Mouse (Mus musculus): ENCODE results near the gene Gars.

Gene Gars

DNA sequence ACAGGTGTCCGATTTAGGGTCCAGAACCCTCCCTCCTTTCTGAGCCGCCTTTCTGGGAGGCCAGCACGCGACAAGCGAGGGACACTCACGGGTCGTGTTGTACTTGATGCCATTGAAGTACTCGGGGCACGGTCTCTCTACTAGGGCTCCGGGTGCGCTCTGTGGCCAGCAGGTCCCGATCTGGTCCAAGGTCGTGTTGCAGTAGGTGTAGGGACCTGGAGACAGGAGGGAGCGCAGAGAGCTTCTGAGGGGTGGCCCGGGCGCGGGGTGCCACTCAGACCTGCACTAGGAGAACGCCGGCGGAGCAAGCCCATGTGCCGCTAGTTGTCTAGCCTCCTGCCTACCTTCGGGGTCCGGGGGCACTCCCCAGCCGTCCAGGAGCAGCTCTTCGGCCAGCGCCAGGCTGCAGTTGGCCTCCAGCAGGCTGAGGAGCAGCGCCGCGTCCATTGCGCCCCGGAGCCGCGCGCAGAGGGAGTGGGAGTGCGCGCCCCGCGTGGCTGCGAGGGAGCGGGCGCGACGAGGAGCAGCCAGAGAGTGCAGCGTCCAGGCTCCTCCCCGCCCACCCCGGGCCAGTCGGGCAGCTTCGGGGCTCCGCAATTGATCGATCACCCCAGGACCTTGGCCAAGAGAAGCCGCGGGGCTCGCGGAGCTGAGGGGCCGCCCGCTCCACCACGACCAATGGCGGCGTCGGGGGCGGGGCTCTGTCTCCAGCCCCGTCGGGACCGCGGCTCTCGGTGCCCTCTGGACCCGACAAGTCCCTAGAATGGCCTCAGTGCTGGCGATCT lies 79.7 kb downstream of the Gars start:
- TF ChIP-seq GATA4 (IDR thresholded peaks at IDR 0.05; ENCODE audit: insufficient replicate concordance, low read length): no peak

DNA sequence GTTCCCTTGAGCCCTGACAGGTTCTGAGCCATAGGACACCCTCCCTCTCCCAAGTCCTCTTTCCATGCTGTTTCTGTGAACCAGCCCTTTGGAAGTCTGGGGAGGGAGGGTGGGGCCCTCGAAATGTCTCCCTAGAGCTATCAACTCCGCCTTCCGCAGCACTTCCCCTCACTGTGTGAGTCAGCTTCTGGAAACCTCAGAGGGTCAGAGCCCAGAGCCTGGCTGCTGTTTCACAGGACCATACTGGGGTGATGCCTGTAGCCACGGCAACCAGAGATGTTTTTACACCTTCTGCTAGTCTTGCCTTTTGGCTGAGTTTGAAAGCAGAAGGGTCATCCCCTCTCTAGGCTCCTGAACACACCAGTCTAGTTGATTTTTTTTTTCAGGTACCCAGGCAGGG lies 85.2 kb downstream of the Gars start:
- TF ChIP-seq GATA4 (IDR thresholded peaks at IDR 0.05; ENCODE audit: insufficient replicate concordance, low read length): no peak

DNA sequence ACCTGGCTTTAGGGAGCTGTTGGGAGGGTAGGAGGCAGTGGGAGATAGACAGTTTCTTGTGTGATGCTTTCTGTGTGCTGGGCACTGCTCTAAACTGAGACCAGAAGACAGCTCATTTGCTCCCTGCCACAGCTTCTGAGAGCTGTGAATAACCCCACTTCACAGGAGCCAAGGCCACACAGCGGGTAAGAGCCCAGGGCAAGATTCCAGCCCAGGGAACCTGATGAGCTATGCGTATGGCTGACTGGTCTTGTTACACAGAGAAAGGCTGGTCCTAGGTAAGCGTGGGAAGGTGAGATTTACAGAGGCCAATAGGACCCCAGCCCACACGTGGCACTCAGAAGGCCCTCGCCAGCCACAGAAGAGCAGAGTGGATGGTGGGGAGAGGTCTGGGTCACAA lies 88.8 kb downstream of the Gars start:
- TF ChIP-seq GATA4 (IDR thresholded peaks at IDR 0.05; ENCODE audit: insufficient replicate concordance, low read length): no peak

DNA sequence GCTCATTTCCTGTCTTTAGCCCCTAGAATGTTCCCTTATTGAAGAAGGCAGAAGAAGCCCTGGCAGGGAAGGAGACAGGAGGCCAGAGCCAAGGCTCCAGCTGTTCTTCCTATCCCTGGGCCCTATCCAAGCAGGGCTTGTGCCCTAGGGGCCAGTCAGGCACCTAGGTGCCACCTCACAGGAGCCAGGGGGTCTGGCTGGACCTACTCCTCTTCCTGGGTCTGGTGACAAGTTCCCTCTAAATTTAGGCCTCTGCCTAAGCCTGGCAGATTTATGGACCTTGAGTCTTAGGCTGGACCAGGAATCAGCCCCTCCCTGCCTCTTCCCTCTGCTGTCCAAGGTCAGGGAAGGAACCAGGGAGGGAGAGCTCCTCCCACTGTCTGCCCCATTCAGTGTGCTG lies 90.6 kb downstream of the Gars start:
- TF ChIP-seq GATA4 (IDR thresholded peaks at IDR 0.05; ENCODE audit: insufficient replicate concordance, low read length): no peak

All from liver, adult (tissue).